Mouse (Mus musculus) erythroblast, embryonic 14.5 days (primary cell): Measurements from ENCODE around the gene Sgcd. TPM values are rescaled to one million over a fixed set of nuclear protein-coding genes. Genes with fewer than 3 reads are reported as not detected.
"Not testable (repeated sequence)": the region's sequence is repeated elsewhere in the genome, so short reads cannot be mapped to it uniquely, and the experiment has no call there.

Source experiments
- H3K27me3 ChIP-seq: 2 replicates; pipeline ENCODE4 v1.6.1; 2012; ENCODE audit warnings: inconsistent platforms; ENCODE audit not compliant: control insufficient read depth
- H3K36me3 ChIP-seq: 2 replicates; pipeline ENCODE4 v1.6.1; 2012; ENCODE audit warnings: mild to moderate bottlenecking, inconsistent platforms; ENCODE audit not compliant: control insufficient read depth
- H3K4me1 ChIP-seq: 2 replicates; pipeline ENCODE4 v1.6.1; 2012; ENCODE audit warnings: inconsistent platforms; ENCODE audit not compliant: control insufficient read depth
- H3K4me3 ChIP-seq: replicated peaks from 2 replicates; pipeline ENCODE3; 2012; ENCODE audit warnings: moderate library complexity, mild to moderate bottlenecking, inconsistent platforms
- H3K9me3 ChIP-seq: 2 replicates; pipeline ENCODE4 v1.6.1; 2012; ENCODE audit warnings: low read length, inconsistent platforms, mixed read lengths; ENCODE audit not compliant: control insufficient read depth
- GATA1 ChIP-seq: IDR thresholded peaks from 2 replicates; pipeline ENCODE4 v1.6.1; 2012; ENCODE audit warnings: low read length, inconsistent platforms, mixed read lengths
- TAL1 ChIP-seq: IDR thresholded peaks from 3 replicates; pipeline ENCODE4 v1.6.1; 2012; ENCODE audit warnings: low read length, inconsistent platforms, mixed read lengths
- polyA plus RNA-seq: library from polyadenylated mRNA; stranded (reverse); fragments of >175 nt; gene quantifications from 2 replicates; pipeline ENCODE4 v1.2.3, GENCODE M21; 2012

Sgcd gene
- polyA plus RNA-seq, 1 experiment = not detected

DNA sequence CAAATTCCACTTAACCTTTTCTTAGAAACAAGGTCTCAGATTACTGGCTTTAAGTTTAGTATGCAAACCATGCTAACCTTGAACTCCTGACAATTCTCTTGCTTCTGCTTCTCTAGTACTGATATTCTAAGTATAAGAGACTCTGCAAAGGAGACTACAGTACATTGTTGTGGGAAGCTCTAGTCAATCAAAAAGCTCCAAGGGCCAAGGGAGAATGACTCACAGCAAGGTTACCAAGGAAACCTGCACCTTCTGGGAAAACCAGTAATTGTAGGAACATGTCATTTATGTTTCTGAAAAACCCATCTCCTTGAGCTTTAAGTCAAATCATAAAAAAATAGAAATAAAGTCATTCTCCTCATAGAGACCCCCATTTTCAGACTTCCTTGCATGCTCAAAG is 178.5 kb downstream of the Sgcd start:
- Histone ChIP-seq H3K4me1 (no peaks in the 10 kb centered on the region), H3K4me3 (no peak overlapping the region), H3K9me3 (no peaks in the 10 kb centered on the region), H3K27me3 (no peaks in the 10 kb centered on the region), H3K36me3 (no peaks in the 10 kb centered on the region)
- TF ChIP-seq TAL1 (no peak), GATA1 (no peak)

DNA sequence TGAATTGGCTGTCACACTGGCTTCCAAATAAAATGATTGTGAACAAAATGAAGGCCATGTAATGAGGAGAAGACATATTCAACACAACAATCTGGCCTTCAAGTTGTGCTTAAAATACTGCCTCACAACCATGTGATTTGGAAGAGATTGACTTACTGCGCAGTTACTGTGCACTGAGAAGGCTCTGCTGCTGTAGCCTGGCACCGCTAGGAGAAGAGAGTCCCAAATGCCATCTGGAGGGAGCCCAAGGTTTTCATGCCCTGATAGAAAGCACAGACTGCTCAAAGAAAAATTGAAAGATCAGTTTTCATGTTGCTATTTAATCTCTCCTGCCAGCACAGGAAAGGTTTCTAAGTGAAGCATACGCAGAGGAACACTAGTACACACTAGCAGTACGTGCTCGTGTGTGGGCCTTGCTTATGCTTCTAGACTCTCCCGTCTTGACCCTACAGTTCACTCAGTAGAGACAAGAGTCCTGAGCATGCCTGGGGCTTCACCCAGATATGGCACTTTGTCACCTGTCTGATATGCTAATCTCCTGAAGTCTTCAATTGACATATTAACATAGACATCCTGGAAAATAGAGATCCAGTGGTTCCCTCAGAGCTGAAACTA is 184.6 kb downstream of the Sgcd start:
- no peak for TF ChIP-seq GATA1
- no peak for TF ChIP-seq TAL1
- Histone ChIP-seq H3K4me1 (no peaks in the 10 kb centered on the region), H3K9me3 (no peaks in the 10 kb centered on the region), H3K4me3 (no peak overlapping the region), H3K36me3 (no peaks in the 10 kb centered on the region), H3K27me3 (no peaks in the 10 kb centered on the region)

DNA sequence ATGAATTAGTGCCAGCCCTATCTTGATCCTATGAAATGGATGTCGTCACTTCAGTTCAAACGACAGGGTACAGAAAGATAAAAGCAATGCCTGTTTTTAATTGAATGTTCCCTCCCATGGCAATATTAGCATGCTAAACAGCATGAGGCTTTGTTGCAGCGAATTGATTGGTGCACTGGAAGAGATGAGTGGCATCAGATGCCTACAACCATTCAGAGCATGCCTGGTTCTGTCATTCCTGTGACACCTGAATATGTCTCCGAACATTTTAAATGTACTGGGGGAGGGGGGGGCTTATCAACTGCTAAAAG is 210.9 kb downstream of the Sgcd start:
- Histone ChIP-seq H3K9me3 (no peaks in the 10 kb centered on the region), H3K4me1 (no peaks in the 10 kb centered on the region), H3K36me3 (no peaks in the 10 kb centered on the region), H3K27me3 (no peaks in the 10 kb centered on the region), H3K4me3 (no peak overlapping the region)
- TF ChIP-seq TAL1 = no peak
- TF ChIP-seq GATA1 = no peak

DNA sequence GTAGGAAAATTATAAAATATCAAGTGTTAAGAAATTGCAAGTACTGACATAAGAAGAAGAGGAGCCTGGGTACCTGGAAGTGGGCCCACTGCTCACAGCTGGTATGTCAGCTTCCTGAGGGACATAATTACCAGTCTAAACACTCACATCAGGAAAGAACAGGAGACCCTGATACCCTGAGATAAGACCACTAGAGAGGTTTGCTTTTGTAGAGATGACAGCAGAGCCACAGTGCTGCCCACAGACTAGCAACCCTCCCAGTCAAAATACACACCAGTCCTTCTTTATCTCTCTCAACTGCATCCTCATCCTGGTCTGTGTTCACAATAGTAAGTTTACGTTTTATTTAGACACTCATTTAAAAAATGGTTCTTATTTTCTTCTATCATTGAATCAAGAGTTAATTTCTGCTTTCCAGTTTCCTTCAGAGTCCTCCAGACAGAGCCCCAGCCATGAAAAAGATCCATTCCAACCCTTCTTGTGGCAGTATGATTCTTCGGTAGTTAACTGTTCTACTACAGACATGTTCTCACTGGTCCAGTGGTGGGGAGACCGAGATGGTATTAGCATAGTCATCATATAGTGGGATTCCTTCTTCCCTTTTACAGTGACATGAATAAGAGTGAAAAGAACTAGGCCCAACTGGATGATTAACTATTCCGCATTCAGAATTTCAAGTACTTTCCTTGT is 211.4 kb downstream of the Sgcd start:
- H3K4me1 ChIP-seq = no peaks in the 10 kb centered on the region
- H3K9me3 ChIP-seq = no peaks in the 10 kb centered on the region
- TF ChIP-seq GATA1 (no peak), TAL1 (no peak)
- no peaks in the 10 kb centered on the region for H3K36me3 ChIP-seq
- H3K27me3 ChIP-seq = no peaks in the 10 kb centered on the region
- no peak overlapping the region for H3K4me3 ChIP-seq

DNA sequence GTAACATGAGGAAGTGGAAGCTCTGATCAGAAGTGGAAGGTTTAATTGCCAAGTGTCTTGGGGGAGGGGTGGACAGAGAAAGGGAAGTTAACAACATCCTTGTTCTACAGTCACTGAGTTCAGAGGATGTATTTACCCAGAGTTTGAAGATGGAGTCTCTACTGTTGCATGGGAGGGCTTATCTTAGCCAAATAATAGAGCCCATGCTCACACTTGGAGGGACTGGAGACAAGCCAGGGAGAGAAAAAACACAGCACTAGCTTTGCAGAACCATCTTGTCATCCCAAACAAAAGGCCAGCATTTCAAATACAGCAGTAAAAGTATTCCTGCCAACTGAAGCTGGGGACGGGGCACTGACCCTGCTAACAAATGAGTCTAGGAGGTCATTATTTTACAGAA is 212.8 kb downstream of the Sgcd start:
- no peaks in the 10 kb centered on the region for H3K27me3 ChIP-seq
- no peak for TF ChIP-seq GATA1
- no peak for TF ChIP-seq TAL1
- H3K36me3 ChIP-seq = no peaks in the 10 kb centered on the region
- no peaks in the 10 kb centered on the region for H3K9me3 ChIP-seq
- H3K4me1 ChIP-seq = no peaks in the 10 kb centered on the region
- no peak overlapping the region for H3K4me3 ChIP-seq

DNA sequence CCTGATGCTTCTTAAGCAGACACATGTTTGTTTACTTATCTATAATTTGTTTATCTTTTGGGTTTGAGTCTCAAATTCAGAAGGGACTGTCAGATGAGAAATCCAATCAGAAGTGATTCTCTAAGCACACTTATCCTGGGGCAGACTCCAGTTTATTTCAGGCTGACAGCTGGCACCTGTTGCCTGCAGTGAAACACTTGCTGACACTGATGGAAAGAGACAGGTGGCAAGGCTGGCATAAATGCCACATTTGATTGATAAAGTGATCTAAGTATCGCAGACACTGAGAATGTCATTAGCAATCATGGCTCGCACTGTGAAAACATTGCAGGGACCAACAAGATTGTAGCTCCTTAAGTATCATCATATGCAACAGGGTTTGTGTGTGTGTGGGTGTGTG is 222.9 kb downstream of the Sgcd start:
- H3K36me3 ChIP-seq = no peaks in the 10 kb centered on the region
- H3K27me3 ChIP-seq = no peaks in the 10 kb centered on the region
- no peak overlapping the region for H3K4me3 ChIP-seq
- no peaks in the 10 kb centered on the region for H3K9me3 ChIP-seq
- TF ChIP-seq TAL1 (no peak), GATA1 (no peak)
- H3K4me1 ChIP-seq = no peaks in the 10 kb centered on the region

DNA sequence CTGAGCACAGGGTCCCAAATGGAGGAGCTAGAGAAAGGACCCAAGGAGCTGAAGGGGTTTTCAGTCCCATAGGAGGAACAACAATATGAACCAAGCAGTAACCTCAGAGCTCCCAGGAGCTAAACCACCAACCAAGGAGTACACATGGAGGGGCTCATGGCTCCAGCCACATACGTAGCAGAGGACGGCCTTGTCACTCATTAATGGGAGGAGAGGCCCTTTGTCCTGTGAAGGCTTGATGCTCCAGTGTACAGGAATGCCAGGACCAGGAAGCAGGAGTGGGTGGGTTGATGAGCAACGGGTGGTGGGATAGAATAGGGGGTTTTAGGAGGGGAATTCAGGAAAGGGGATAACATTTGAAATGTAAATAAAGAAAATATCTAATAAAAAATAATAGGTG is 225.2 kb downstream of the Sgcd start:
- not testable (repeated sequence) for H3K4me3 ChIP-seq, H3K9me3 ChIP-seq, H3K27me3 ChIP-seq, H3K4me1 ChIP-seq, H3K36me3 ChIP-seq

DNA sequence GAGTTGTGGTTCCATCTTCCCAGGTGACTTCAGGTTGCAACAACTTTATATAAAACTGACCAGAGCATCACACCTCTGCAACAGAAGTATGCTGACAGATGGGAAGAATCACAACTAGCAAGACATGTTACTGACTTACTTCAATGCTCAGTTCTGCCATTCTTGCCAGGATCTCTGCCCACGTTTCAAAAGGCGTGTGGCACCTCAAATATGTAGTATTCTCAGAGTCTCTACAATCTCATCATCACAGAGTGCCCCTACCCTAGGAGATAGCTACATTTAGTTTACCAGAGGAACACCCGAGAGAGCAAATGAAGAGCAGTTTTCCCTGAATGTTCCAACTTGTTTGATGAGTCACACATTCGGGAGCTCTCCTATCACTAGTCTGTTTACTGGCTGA is 229.8 kb downstream of the Sgcd start:
- Histone ChIP-seq H3K36me3 (no peaks in the 10 kb centered on the region), H3K27me3 (no peaks in the 10 kb centered on the region), H3K9me3 (no peaks in the 10 kb centered on the region), H3K4me1 (no peaks in the 10 kb centered on the region), H3K4me3 (no peak overlapping the region)
- no peak for TF ChIP-seq GATA1

DNA sequence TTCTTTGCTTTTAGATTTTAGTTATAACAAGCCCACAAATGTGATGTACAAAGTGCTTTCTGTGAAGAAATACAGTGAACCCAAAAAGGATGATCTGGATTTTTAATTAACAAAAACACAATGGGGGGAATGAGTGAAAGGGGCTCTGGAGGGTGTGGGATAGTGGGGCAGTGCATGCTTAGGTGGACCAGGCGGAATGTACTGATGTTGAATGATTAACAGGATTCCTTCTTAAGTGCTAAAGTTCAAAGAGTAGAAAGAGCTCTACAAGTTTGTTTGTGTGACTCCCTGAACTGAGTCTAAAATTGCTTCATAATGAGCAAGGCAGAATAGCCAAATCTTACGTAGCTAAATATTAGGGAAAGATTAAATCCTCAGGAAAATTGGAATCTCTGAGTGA is 246.0 kb downstream of the Sgcd start:
- H3K9me3 ChIP-seq = no peaks in the 10 kb centered on the region
- H3K4me1 ChIP-seq = no peaks in the 10 kb centered on the region
- no peaks in the 10 kb centered on the region for H3K27me3 ChIP-seq
- H3K36me3 ChIP-seq = no peaks in the 10 kb centered on the region
- TF ChIP-seq TAL1 (no peak), GATA1 (no peak)
- H3K4me3 ChIP-seq = no peak overlapping the region
